Mouse (Mus musculus): ENCODE measurements at regions not wholly inside any gene's neighbourhood (a gene's known extent, or its start where the extent isn't known, plus 50 kb on each side); places are given as distances from the start of the nearest gene placed in this dataset.

GRCm38 (mm10) chr12:32292749-32293128 is 84.3 kb upstream of the Pik3cg start:
- peaks cover 5% of the 10 kb centered on the region for H3K4me1 ChIP-seq (replicated peaks; ENCODE audit: low read depth, low read length)
- H3K9me3 ChIP-seq (ENCODE audit: low read length), result no peaks in the 10 kb centered on the region
- no peak overlapping the region for H3K4me3 ChIP-seq (replicated peaks; ENCODE audit: low read length)
- no peak for TF ChIP-seq NANOG (IDR thresholded peaks at IDR 0.05; ENCODE audit: borderline replicate concordance, low read length)
- no peak for TF ChIP-seq POU5F1 (IDR thresholded peaks at IDR 0.05; ENCODE audit: borderline replicate concordance, low read length)
- no peak for TF ChIP-seq CTCF (conservative IDR thresholded peaks at IDR 0.05; ENCODE audit: low read length)
- H3K27me3 ChIP-seq (ENCODE audit: insufficient read depth, low read length), result peaks cover 18% of the 10 kb centered on the region; the same call in 1 of the 2 replicates
- H3K36me3 ChIP-seq (ENCODE audit: insufficient read depth, low read length), result no peaks in the 10 kb centered on the region

- H3K36me3 ChIP-seq (ENCODE audit: insufficient read depth, low read length), result no peaks in the 10 kb centered on the region
- H3K9me3 ChIP-seq (ENCODE audit: low read length), result no peaks in the 10 kb centered on the region
- H3K4me1 ChIP-seq (replicated peaks; ENCODE audit: low read depth, low read length), result peaks cover 5% of the 10 kb centered on the region
- TF ChIP-seq POU5F1 (IDR thresholded peaks at IDR 0.05; ENCODE audit: borderline replicate concordance, low read length) (no peak), CTCF (conservative IDR thresholded peaks at IDR 0.05; ENCODE audit: low read length) (no peak), NANOG (IDR thresholded peaks at IDR 0.05; ENCODE audit: borderline replicate concordance, low read length) (no peak)
- H3K4me3 ChIP-seq (replicated peaks; ENCODE audit: low read length), result no peak overlapping the region
- 0 out of 2 replicates have a peak, but pooled peaks cover 13% of the 10 kb centered on the region for H3K27me3 ChIP-seq (ENCODE audit: insufficient read depth, low read length)
These were observed 81.1 kb upstream of the Ccdc71l start for GRCm38 (mm10) chr12:32297431-32297830.

GRCm38 (mm10) chr12:32299714-32300113 is 78.8 kb upstream of the Ccdc71l start:
- Histone ChIP-seq H3K4me3 (replicated peaks; ENCODE audit: low read length) (no peak overlapping the region), H3K36me3 (ENCODE audit: insufficient read depth, low read length) (no peaks in the 10 kb centered on the region), H3K27me3 (ENCODE audit: insufficient read depth, low read length) (0 out of 2 replicates have a peak, but pooled peaks cover 9% of the 10 kb centered on the region), H3K4me1 (replicated peaks; ENCODE audit: low read depth, low read length) (peaks cover 5% of the 10 kb centered on the region; the same call in 1 of the 2 replicates), H3K9me3 (ENCODE audit: low read length) (no peaks in the 10 kb centered on the region)
- TF ChIP-seq POU5F1 (IDR thresholded peaks at IDR 0.05; ENCODE audit: borderline replicate concordance, low read length), result no peak
- no peak for TF ChIP-seq NANOG (IDR thresholded peaks at IDR 0.05; ENCODE audit: borderline replicate concordance, low read length)
- no peak for TF ChIP-seq CTCF (conservative IDR thresholded peaks at IDR 0.05; ENCODE audit: low read length)

- H3K4me3 ChIP-seq (replicated peaks; ENCODE audit: low read length), result no peak overlapping the region
- no peaks in the 10 kb centered on the region for H3K9me3 ChIP-seq (ENCODE audit: low read length)
- H3K36me3 ChIP-seq (ENCODE audit: insufficient read depth, low read length), result no peaks in the 10 kb centered on the region
- no peaks in the 10 kb centered on the region for H3K4me1 ChIP-seq (replicated peaks; ENCODE audit: low read depth, low read length)
- no peaks in the 10 kb centered on the region for H3K27me3 ChIP-seq (ENCODE audit: insufficient read depth, low read length)
- no peak for TF ChIP-seq CTCF (conservative IDR thresholded peaks at IDR 0.05; ENCODE audit: low read length)
- no peak for TF ChIP-seq POU5F1 (IDR thresholded peaks at IDR 0.05; ENCODE audit: borderline replicate concordance, low read length)
- TF ChIP-seq NANOG (IDR thresholded peaks at IDR 0.05; ENCODE audit: borderline replicate concordance, low read length), result no peak
These were observed 72.8 kb upstream of the Ccdc71l start for GRCm38 (mm10) chr12:32305736-32306135.

- Histone ChIP-seq H3K36me3 (ENCODE audit: insufficient read depth, low read length) (no peaks in the 10 kb centered on the region), H3K9me3 (ENCODE audit: low read length) (no peaks in the 10 kb centered on the region), H3K27me3 (ENCODE audit: insufficient read depth, low read length) (no peaks in the 10 kb centered on the region), H3K4me3 (replicated peaks; ENCODE audit: low read length) (no peak overlapping the region), H3K4me1 (replicated peaks; ENCODE audit: low read depth, low read length) (no peaks in the 10 kb centered on the region)
- TF ChIP-seq POU5F1 (IDR thresholded peaks at IDR 0.05; ENCODE audit: borderline replicate concordance, low read length), result no peak
- no peak for TF ChIP-seq NANOG (IDR thresholded peaks at IDR 0.05; ENCODE audit: borderline replicate concordance, low read length)
- TF ChIP-seq CTCF (conservative IDR thresholded peaks at IDR 0.05; ENCODE audit: low read length), result no peak
These were observed 72.2 kb upstream of the Ccdc71l start for GRCm38 (mm10) chr12:32306326-32306725.

GRCm38 (mm10) chr12:32307280-32308006 is 71.1 kb upstream of the Ccdc71l start:
- H3K36me3 ChIP-seq (ENCODE audit: insufficient read depth, low read length), result no peaks in the 10 kb centered on the region
- no peaks in the 10 kb centered on the region for H3K27me3 ChIP-seq (ENCODE audit: insufficient read depth, low read length)
- no peaks in the 10 kb centered on the region for H3K9me3 ChIP-seq (ENCODE audit: low read length)
- no peaks in the 10 kb centered on the region for H3K4me1 ChIP-seq (replicated peaks; ENCODE audit: low read depth, low read length)
- no peak overlapping the region for H3K4me3 ChIP-seq (replicated peaks; ENCODE audit: low read length)
- TF ChIP-seq POU5F1 (IDR thresholded peaks at IDR 0.05; ENCODE audit: borderline replicate concordance, low read length) (no peak), CTCF (conservative IDR thresholded peaks at IDR 0.05; ENCODE audit: low read length) (no peak), NANOG (IDR thresholded peaks at IDR 0.05; ENCODE audit: borderline replicate concordance, low read length) (no peak)

- Histone ChIP-seq H3K36me3 (ENCODE audit: insufficient read depth, low read length) (no peaks in the 10 kb centered on the region), H3K9me3 (ENCODE audit: low read length) (no peaks in the 10 kb centered on the region), H3K4me1 (replicated peaks; ENCODE audit: low read depth, low read length) (no peaks in the 10 kb centered on the region), H3K4me3 (replicated peaks; ENCODE audit: low read length) (no peak overlapping the region), H3K27me3 (ENCODE audit: insufficient read depth, low read length) (no peaks in the 10 kb centered on the region)
- TF ChIP-seq CTCF (conservative IDR thresholded peaks at IDR 0.05; ENCODE audit: low read length) (no peak), NANOG (IDR thresholded peaks at IDR 0.05; ENCODE audit: borderline replicate concordance, low read length) (no peak), POU5F1 (IDR thresholded peaks at IDR 0.05; ENCODE audit: borderline replicate concordance, low read length) (no peak)
These were observed 63.3 kb upstream of the Ccdc71l start for GRCm38 (mm10) chr12:32315099-32315783.
